Mouse (Mus musculus): ENCODE results near the gene Tenm1.

DNA sequence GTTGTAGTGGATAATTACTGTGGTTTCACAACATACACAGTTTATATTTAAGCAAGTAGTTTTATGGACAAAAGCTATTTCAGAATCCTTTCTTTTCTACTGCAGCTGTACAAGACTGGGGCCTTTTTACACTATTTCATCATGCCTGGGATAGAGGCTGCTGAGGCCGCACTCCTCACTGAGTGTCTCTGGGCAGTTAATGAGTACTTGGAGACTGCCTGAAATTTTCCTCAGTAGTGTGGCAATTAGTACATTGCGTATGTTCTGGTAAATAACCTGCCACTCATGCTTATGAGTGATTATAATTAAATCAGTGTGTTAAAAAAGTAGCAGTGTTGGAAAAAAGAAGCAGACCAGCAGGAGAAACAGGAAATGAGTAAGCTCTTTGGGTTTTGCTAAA, 442.8 kb downstream of the Tenm1 start:
- TF ChIP-seq CTCF (IDR thresholded peaks at IDR 0.05; ENCODE audit: borderline replicate concordance, extremely low read depth, insufficient read depth, insufficient read length) (no peak), POLR2A (IDR thresholded peaks at IDR 0.05; ENCODE audit: borderline replicate concordance, extremely low read depth, insufficient read depth, insufficient read length, poor library complexity, severe bottlenecking) (no peak)
